Mouse (Mus musculus): ENCODE measurements around the gene Tom1l2.

Tom1l2 gene

GRCm38 (mm10) chr11:60262396-60262795 is 90.3 kb downstream of the Tom1l2 start:
- no peak for DNase-seq

- DNase-seq: no peak
Observed at GRCm38 (mm10) chr11:60260743-60261142, 92.0 kb downstream of the Tom1l2 start.

- DNase-seq: no peak
Observed at GRCm38 (mm10) chr11:60257696-60258095, 95.0 kb downstream of the Tom1l2 start.

- DNase-seq: no peak
Observed at GRCm38 (mm10) chr11:60256713-60257112, 96.0 kb downstream of the Tom1l2 start.

GRCm38 (mm10) chr11:60256176-60256681 is 96.5 kb downstream of the Tom1l2 start:
- peak; percentile 96 to 98 for DNase-seq

GRCm38 (mm10) chr11:60255639-60256038 is 97.1 kb downstream of the Tom1l2 start:
- DNase-seq: no peak

- DNase-seq: peak; percentile 55 to 62
Observed at GRCm38 (mm10) chr11:60255181-60255580, 97.5 kb downstream of the Tom1l2 start.

GRCm38 (mm10) chr11:60254308-60254707 is 98.4 kb downstream of the Tom1l2 start:
- DNase-seq: peak; percentile 79 to 84

GRCm38 (mm10) chr11:60253546-60253945 is 99.2 kb downstream of the Tom1l2 start:
- DNase-seq: no peak

GRCm38 (mm10) chr11:60250971-60251643 is 101.6 kb downstream of the Tom1l2 start:
- DNase-seq: peak; percentile 81 to 87

- DNase-seq: no peak
Observed at GRCm38 (mm10) chr11:60249885-60250284, 102.8 kb downstream of the Tom1l2 start.

- DNase-seq: no peak
Observed at GRCm38 (mm10) chr11:60248596-60249404, 103.9 kb downstream of the Tom1l2 start.

- DNase-seq: peak; percentile 81 to 85
Observed at GRCm38 (mm10) chr11:60247753-60248550, 104.8 kb downstream of the Tom1l2 start.

GRCm38 (mm10) chr11:60246077-60246476 is 106.6 kb downstream of the Tom1l2 start:
- peak; percentile 47 to 62 for DNase-seq

- DNase-seq: no peak
Observed at GRCm38 (mm10) chr11:60244503-60245143, 108.1 kb downstream of the Tom1l2 start.

GRCm38 (mm10) chr11:60240509-60240908 is 112.2 kb downstream of the Tom1l2 start:
- no peak for DNase-seq

- no peak for DNase-seq
Observed at GRCm38 (mm10) chr11:60235351-60235750, 117.4 kb downstream of the Tom1l2 start.

GRCm38 (mm10) chr11:60233235-60233634 is 119.5 kb downstream of the Tom1l2 start:
- peak; percentile 72 to 79 for DNase-seq

GRCm38 (mm10) chr11:60232441-60233058 is 120.2 kb downstream of the Tom1l2 start:
- DNase-seq: no peak

- DNase-seq: no peak
Observed at GRCm38 (mm10) chr11:60231951-60232350, 120.8 kb downstream of the Tom1l2 start.

GRCm38 (mm10) chr11:60231326-60231725 is 121.4 kb downstream of the Tom1l2 start:
- DNase-seq: peak; percentile 73 to 74

GRCm38 (mm10) chr11:60230512-60230911 is 122.2 kb downstream of the Tom1l2 start:
- DNase-seq: no peak

Measured in cerebellum, postnatal 10 days (tissue).